Mouse (Mus musculus) macrophage (primary cell): ENCODE results near the gene Anp32e. TPM values are rescaled to one million over a fixed set of nuclear protein-coding genes. Genes with fewer than 3 reads are reported as not detected.

Source experiments
- H3K27ac ChIP-seq: fragments of 350-480 bp; formaldehyde crosslinking; 2 replicates; pipeline ENCODE4 v1.9.0; 2021
- H3K36me3 ChIP-seq: fragments of 350-480 bp; formaldehyde crosslinking; 2 replicates; pipeline ENCODE4 v1.9.0; 2021; ENCODE audit errors: inconsistent target
- H3K4me3 ChIP-seq: fragments of 350-480 bp; formaldehyde crosslinking; 2 replicates; pipeline ENCODE4 v1.9.0; 2021; ENCODE audit errors: inconsistent target
- H3K79me2 ChIP-seq: fragments of 350-480 bp; formaldehyde crosslinking; 2 replicates; pipeline ENCODE4 v1.9.0; 2021; ENCODE audit errors: inconsistent target
- WGBS: methylation state at CpG from one replicate; pipeline ENCODE4 v1.1.7; 2026; ENCODE audit warnings: inconsistent platforms; ENCODE audit not compliant: missing documents; 5-methylcytosine and 5-hydroxymethylcytosine counted together
- polyA plus RNA-seq: library from polyadenylated mRNA; stranded (reverse); fragments of 250-400 nt; gene quantifications from 3 replicates; pipeline ENCODE4 v1.2.4, GENCODE M21; 2018; ENCODE audit warnings: inconsistent platforms

Anp32e gene
- polyA plus RNA-seq, 1 experiment from 2014 or later, result 196 TPM

DNA sequence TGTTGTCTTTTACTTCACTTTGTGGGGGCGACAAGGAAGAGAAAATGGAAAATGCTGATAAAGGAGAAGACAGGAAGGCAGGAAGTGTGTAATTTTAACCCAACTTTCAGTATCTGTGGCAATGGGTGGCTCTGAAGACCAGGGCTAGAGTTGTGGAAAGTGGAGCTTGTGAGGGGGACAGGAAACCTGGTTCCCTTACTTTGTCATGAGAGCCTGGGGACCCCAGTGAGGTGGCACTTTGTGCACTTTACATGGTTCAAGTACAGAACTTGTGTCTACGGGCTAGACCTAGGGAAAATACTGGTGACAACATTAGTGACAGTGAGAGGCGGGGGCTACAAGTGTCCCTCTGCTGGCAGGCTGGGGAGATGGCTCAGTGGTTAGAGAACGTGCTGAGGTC, 57.9 kb downstream of the Anp32e start:
- WGBS, result 54% methylated on average over 4 of the region's 4 CpGs
- Histone ChIP-seq H3K27ac (peak overlapping the region; percentile 100), H3K79me2 (peaks cover 27% of the 10 kb centered on the region), H3K4me3 (no peak overlapping the region), H3K36me3 (peaks cover 23% of the 10 kb centered on the region)

DNA sequence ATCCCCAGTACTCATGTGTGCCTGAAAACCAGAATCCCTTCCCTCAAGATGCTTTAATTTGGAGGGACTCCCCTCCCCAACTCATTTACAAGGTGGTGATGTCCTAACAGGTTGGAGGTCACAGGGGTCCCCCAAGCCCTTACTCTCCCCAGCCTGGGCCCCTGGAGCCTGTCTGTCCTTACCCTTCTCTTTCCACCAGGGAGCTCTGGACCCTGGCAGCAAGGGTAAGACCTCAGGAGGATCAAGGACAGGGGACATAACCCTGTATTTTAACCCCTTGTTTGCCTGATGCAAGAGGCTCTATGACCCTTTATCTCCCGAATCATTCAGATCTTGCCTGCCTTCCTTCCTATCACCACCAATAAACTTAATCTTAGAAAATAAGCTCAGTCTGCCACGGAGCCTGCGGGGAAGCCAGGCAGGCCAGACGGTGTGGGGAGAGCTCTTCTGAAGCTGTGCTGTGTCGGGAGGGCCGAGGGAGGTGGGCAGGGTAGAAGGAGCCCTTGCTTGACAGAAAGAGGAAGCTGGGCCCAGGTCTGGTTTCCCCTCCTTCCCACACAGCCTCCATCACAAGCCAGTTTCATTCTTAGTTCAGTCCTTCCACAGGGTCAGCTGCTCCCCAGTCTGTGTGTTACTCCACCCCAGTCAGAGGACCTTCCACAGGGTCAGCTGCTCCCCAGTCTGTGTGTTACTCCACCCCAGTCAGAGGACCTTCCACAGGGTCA, 58.5 kb downstream of the Anp32e start:
- no peak overlapping the region for H3K4me3 ChIP-seq
- H3K79me2 ChIP-seq, result peaks cover 32% of the 10 kb centered on the region
- WGBS, result 2% methylated on average over 6 of the region's 6 CpGs
- peaks cover 28% of the 10 kb centered on the region for H3K36me3 ChIP-seq
- peak overlapping the region; percentile 100 for H3K27ac ChIP-seq

DNA sequence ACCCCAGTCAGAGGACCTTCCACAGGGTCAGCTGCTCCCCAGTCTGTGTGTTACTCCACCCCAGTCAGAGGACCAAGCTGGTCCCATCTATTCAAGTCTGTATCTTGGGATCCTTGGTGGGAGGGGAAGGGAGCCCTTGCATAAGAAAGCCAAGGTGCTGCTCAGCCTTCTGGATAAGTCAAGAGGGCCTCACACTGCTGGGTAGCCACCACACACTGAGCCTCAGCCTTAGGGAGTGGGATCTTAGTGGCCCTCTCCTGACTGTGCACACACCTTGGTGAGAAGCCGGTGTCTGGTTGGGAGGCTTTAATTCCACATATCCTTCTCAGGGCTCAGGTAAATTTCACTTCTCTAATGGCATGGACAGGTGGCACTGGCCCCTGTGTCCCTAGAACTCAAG, 59.1 kb downstream of the Anp32e start:
- Histone ChIP-seq H3K27ac (peak overlapping the region; percentile 100), H3K79me2 (peaks cover 38% of the 10 kb centered on the region), H3K4me3 (no peak overlapping the region), H3K36me3 (peaks cover 29% of the 10 kb centered on the region)
- 83% methylated on average over 1 of the region's 1 CpGs for WGBS

DNA sequence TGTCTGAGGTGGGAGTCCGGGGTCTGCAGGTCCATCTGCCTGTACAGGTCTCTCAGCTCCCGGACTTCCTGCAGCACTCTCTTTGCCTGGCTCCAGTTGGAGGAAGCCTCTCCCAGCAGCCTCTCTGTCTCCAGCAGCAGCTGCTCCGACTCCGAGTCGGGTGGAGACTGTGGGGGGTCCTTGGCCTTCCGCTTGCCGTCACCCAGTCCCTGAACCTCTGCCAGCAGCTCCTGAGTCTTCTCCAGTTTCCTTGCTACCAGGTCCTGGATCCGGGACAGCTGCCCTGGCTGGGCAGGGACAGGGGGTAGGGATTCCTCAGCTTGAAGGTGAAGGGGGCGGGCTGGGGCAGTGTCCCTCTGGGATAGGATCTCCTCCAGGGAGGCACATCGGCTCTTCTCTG, 59.9 kb downstream of the Anp32e start:
- H3K79me2 ChIP-seq, result peaks cover 46% of the 10 kb centered on the region
- WGBS, result 96% methylated on average over 10 of the region's 10 CpGs
- peaks cover 29% of the 10 kb centered on the region for H3K36me3 ChIP-seq
- peak overlapping the region; percentile 100 for H3K27ac ChIP-seq
- no peak overlapping the region for H3K4me3 ChIP-seq

DNA sequence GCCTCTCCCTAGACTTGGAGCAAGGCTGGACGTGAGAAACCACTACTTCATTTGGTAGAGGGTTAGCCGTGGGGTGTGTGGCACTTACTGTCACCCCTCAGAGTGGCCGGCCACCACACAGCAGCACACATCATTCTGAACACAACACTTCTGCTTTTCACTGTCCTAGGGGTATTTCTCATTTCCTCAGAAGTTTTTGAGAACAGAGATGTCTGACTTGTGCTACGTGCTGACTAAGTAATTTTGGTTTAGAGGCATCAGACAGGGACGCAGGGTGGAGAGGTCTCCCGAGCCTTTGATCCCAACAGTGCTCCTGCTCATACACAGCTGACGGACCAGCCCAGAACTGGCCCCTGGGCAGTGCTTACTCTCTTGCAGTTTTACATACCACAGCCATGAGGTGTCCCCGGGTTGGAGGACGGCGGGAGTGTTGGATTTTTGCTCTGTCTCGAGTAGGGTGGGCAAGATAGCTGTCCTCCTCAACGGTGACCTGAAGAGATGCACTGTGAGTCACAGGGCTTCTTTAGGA, 61.4 kb downstream of the Anp32e start:
- WGBS, result 29% methylated on average over 12 of the region's 12 CpGs
- Histone ChIP-seq H3K27ac (peak overlapping the region; percentile 100), H3K36me3 (peaks cover 29% of the 10 kb centered on the region)

DNA sequence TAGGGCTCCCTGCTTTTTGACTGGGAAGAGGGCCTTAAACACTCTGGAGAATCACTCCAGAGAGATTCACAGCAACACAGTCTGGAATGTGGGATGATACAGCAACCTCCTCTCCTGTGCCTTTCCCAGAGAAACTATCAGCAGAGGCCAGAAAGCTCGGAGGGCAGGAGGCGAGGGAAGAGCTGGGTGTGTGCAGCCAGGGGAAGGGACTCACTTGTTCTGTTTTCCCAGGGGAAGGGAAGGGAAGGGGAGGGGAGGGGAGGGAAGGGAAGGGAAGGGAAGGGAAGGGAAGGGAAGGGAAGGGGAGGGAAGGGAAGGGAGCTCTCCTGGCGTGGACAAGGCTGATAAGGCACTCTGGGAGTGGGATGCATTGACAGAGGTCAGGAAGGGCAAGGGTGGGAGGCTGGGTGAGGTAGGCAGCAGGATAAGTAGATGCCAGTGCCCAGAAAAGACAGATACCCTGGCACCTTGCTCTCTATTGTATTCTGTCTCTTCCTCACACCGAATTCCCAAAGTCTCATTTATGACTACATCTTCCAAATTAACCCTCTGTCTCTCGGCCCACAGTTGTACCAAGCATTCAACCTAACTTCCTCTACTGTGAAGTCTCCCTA, 64.1 kb downstream of the Anp32e start:
- Histone ChIP-seq H3K4me3 (peak overlapping the region; percentile 91), H3K36me3 (peaks cover 29% of the 10 kb centered on the region), H3K27ac (peak overlapping the region; percentile 100), H3K79me2 (peaks cover 83% of the 10 kb centered on the region)
- 56% methylated on average over 4 of the region's 5 CpGs for WGBS

More for the DNA sequence above, 61.4 kb downstream of the Anp32e start:
- Histone ChIP-seq H3K4me3 (no peak overlapping the region), H3K79me2 (peaks cover 61% of the 10 kb centered on the region)

DNA sequence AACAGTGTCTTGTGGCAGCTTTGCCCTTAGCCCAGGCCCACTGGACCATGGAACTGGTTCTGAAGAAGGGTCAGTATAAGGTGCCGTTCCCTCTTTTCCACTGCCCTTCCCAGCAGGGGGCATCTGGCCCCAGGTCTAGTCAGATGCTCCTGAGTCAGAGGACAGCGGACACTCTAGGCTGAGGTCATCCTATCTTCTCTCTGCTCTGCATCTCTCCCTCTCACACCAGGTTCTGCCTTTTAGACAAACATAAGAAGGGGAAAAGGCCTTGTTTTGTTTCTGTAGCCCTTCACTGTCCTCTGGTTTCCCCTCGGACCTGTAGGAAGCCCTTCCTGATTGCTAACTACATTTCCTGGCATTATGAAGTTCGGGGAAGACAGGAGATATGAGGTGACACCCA, 64.8 kb downstream of the Anp32e start:
- Histone ChIP-seq H3K36me3 (peaks cover 21% of the 10 kb centered on the region), H3K27ac (peak overlapping the region; percentile 100), H3K79me2 (peaks cover 84% of the 10 kb centered on the region), H3K4me3 (peak overlapping the region; percentile 91)
- WGBS, result 5% methylated on average over 4 of the region's 4 CpGs

DNA sequence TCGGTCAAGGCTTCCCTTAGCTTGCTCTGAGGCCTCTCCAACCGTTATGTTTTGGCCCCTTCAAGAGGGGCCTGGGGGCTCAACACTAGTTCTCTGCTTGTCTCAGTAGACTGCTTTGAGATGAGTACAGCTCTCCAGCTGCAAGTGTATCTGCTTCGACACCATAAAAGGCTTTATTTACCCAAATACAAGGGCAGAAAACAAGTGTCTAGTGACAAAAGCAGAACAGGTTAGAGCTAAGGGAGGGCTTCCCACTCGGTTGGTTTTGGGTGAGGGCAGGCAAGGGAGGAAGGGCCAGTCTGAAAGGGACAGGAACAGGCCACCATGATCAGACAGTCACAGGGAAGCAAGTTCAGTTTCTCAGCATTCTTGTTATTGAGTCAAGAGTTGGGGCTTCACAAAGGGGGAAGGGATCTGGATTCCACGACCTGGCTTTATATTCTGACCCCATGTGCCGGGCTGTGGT, 65.4 kb downstream of the Anp32e start:
- Histone ChIP-seq H3K36me3 (peaks cover 16% of the 10 kb centered on the region), H3K27ac (peak overlapping the region; percentile 100)

DNA sequence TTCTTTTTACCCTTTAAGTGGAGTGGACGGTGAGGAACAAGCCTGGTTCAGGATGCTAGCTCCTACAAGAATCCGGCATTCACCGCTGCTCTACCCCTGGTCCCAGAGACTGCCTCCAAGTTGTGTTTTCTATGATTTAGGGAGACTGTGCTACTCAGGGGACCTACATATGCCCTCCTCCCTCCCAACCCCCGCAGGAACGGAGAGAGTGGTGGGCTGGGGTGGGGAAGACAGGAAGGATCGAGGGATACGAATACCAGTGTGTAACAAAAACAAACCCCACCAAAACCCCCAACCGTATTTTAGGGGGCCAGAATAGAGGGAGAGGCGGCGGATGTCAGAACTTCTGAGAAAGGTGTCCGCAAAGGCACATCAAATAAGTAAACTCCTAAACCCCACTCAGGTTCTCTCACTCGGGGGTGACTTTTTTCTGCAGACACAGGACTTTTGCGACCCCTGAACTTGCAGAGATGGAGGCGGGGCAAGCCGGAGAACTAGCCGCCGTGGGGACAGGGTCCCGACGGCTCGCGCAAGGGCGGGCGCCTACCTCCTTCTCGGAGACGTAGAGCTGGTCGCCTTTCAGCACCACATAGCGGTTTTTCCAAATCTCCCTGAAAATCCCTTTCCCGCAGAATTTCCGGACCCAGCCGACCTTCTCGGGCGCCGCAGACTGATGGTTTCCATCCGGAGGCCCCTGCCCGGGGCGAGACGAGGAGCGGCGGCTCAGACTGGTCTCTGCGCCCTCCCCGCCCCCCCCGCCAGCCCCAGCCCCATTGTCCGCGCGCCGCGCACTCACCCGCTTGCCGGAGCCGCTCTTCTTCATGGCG, 66.1 kb downstream of the Anp32e start:
- peaks cover 8% of the 10 kb centered on the region; the same call in 1 of the 2 replicates for H3K36me3 ChIP-seq
- under 1% methylated on average over 32 of the region's 51 CpGs for WGBS
- H3K79me2 ChIP-seq, result peaks cover 82% of the 10 kb centered on the region
- H3K27ac ChIP-seq, result peak overlapping the region; percentile 100
- peak overlapping the region; percentile 91 for H3K4me3 ChIP-seq

More for the DNA sequence above, 65.4 kb downstream of the Anp32e start:
- 6% methylated on average over 6 of the region's 6 CpGs for WGBS
- H3K79me2 ChIP-seq, result peaks cover 84% of the 10 kb centered on the region
- H3K4me3 ChIP-seq, result peak overlapping the region; percentile 91

DNA sequence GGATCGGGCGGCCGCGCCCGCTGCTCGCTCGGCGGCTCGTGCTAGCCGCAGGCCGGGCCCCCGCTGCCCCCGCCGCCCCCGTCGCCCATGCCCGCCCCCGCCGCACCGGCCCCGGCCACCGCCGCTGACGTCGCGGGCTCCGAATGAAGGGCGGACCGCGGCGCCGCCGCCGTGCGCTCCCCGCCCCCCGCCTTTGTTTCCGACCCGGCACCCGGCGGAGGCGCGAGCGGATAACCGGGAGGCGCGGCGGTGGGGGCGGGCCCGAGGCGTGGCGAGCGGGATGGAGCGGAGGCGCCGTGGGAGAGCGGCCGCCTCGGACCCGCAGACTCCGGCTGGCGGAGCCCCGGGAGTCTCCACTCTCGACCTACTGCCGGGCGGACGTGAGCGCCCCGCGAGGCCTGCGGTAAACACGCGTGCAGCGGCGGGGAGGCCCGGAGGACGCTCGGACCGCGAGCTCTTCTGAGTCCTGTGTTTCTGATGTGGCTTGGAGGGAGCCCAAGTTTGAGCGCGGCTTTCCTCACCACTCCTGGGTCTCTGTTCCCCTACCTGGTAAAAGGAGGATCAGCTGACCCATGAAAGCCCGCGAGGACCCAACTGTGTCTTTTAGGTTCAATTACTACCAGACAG, 66.9 kb downstream of the Anp32e start, which contains the start of gene Plekho1:
Gene Plekho1, minus strand, starts transcription at position 200 of the 627 bp plus-strand sequence.
- H3K79me2 ChIP-seq, result peaks cover 82% of the 10 kb centered on the region
- peak within 1 kb of the TSS; percentile 100 for H3K27ac ChIP-seq
- peaks cover 8% of the 10 kb centered on the region; the same call in 1 of the 2 replicates for H3K36me3 ChIP-seq
- WGBS, result 1% methylated on average over 36 of the region's 84 CpGs
- peak within 1 kb of the TSS; percentile 91 for H3K4me3 ChIP-seq

DNA sequence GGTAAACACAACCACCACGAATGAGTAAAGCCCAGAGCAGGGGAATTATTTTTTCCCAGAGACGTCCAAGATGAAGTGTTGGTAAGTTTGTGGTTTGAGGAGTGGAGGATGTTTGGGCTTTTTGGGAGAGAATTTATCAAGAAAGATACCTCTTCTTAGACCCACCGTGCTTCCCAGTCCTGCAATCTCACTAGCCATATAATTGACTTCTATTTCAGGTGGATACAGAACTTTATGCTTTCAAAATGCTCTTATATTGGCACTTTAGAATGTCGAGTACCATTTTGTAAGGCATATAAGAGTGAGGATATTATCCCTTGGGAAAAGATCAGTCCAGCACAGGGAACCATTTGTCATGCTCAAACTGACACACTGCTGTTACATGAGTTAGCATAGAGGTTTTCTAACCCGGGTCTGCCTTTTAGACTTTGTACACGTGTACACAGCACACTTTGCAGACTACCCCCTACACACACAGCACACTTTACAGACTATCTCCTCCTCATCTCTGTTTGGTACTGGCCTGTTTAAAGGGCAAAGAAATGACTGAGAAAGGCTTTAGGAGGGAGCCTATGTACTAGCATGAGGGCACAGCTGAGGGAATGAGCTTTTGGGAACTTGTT, 67.5 kb downstream of the Anp32e start:
- Histone ChIP-seq H3K4me3 (peak overlapping the region; percentile 61), H3K27ac (peak overlapping the region; percentile 93), H3K79me2 (peaks cover 76% of the 10 kb centered on the region), H3K36me3 (peaks cover 8% of the 10 kb centered on the region; the same call in 1 of the 2 replicates)
- WGBS, result 26% methylated on average over 6 of the region's 6 CpGs
